ENCODE assay signal across 8 mouse cellular contexts in genomic region chr11:97511661-97512369, GRCm38 (mm10). TPM values are rescaled to one million over a fixed set of nuclear protein-coding genes. Genes with fewer than 3 reads are reported as not detected.
DNase-seq lines count a peak whose midpoint lies in the region; ATAC-seq lines count a peak whose summit lies in the region.

No protein-coding gene starts in this region.

- DNase-seq in cerebellum, postnatal 10 days: peak; percentile 69 to 78
- peak; percentile 54 for DNase-seq in embryo, embryonic 9.5 days (ENCODE audit: extremely low spot score)
- DNase-seq in heart, postnatal 25 days (ENCODE audit: low spot score): peak; percentile 30
- peak; percentile 70 to 81 for DNase-seq in kidney, postnatal 4 days
- peak; percentile 45 for DNase-seq in naive thymus-derived CD4-positive, alpha-beta T cell, adult 2 months (ENCODE audit: low read depth)
- no peak for DNase-seq in c-Kit-positive CD71-positive TER-119-positive erythroid progenitor cells, embryonic 14.5 days (ENCODE audit: low spot score)

- ATAC-seq in cerebellum, adult (ENCODE audit: insufficient number of reproducible peaks, low FRiP score, low TSS enrichment): no peak
- ATAC-seq in inflammation-experienced regulatory T-cells, adult 6 months: no peak

- intact Hi-C loops in heart, postnatal 25 days (cut with DNase I): no loop called here

RNA-seq across cellular contexts. Expression of gene 4933428G20Rik, which starts 11.7 kb away (rescaled TPM):
- not detected for total RNA-seq in heart, postnatal 25 days (2021)
- polyA plus RNA-seq in inflammation-experienced regulatory T-cells, adult 6 months (2017; shearing (Covaris generic)): not detected
